Mouse (Mus musculus) urinary bladder, postnatal 36 days (tissue): ENCODE measurements around the gene Pkp1.

Source experiments
- DNase-seq, 2 experiments: peaks; one replicate each; pipeline ENCODE4 v3.0.0; 2022; ENCODE audit warnings: low spot score in 2 of 2, mixed read lengths in 1 of 2

Pkp1 gene

GRCm38 (mm10) chr1:135918644-135919407 is at the start of gene Pkp1:
Pkp1 (minus strand) TSS chr1:135919207.
- peak; percentile 33 to 59 for DNase-seq

GRCm38 (mm10) chr1:135967739-135968138 is 48.7 kb upstream of the Pkp1 start:
- DNase-seq: no peak

GRCm38 (mm10) chr1:135964561-135964960 is 45.6 kb upstream of the Pkp1 start:
- no peak for DNase-seq

GRCm38 (mm10) chr1:135963177-135963576 is 44.2 kb upstream of the Pkp1 start:
- DNase-seq: no peak

GRCm38 (mm10) chr1:135958483-135958882 is 39.5 kb upstream of the Pkp1 start:
- DNase-seq: no peak

GRCm38 (mm10) chr1:135948871-135949270 is 29.9 kb upstream of the Pkp1 start:
- DNase-seq: no peak

GRCm38 (mm10) chr1:135946247-135946646 is 27.2 kb upstream of the Pkp1 start:
- DNase-seq: no peak

GRCm38 (mm10) chr1:135945711-135946110 is 26.7 kb upstream of the Pkp1 start:
- DNase-seq: peak; percentile 22 to 24

- DNase-seq: peak; percentile 68 to 74
Measured at GRCm38 (mm10) chr1:135944526-135945259, 25.7 kb upstream of the Pkp1 start.

GRCm38 (mm10) chr1:135943713-135944112 is 24.7 kb upstream of the Pkp1 start:
- no peak for DNase-seq

- no peak for DNase-seq
Measured at GRCm38 (mm10) chr1:135942116-135942515, 23.1 kb upstream of the Pkp1 start.

- no peak for DNase-seq
Measured at GRCm38 (mm10) chr1:135941259-135942006, 22.4 kb upstream of the Pkp1 start.

- no peak for DNase-seq
Measured at GRCm38 (mm10) chr1:135936091-135936490, 17.1 kb upstream of the Pkp1 start.

- no peak for DNase-seq
Measured at GRCm38 (mm10) chr1:135933704-135934293, 14.8 kb upstream of the Pkp1 start.

- DNase-seq: no peak
Measured at GRCm38 (mm10) chr1:135929876-135930275, 10.9 kb upstream of the Pkp1 start.

GRCm38 (mm10) chr1:135925848-135926247 is 6.8 kb upstream of the Pkp1 start:
- peak in 1 of 2 experiments; percentile 24 for DNase-seq

- DNase-seq: no peak
Measured at GRCm38 (mm10) chr1:135924377-135924994, 5.5 kb upstream of the Pkp1 start.

GRCm38 (mm10) chr1:135923229-135923628 is 4.2 kb upstream of the Pkp1 start:
- no peak for DNase-seq

GRCm38 (mm10) chr1:135917206-135917605 is 1.8 kb downstream of the Pkp1 start:
- DNase-seq: no peak

- no peak for DNase-seq
Measured at GRCm38 (mm10) chr1:135916486-135917058, 2.4 kb downstream of the Pkp1 start.

GRCm38 (mm10) chr1:135913657-135914056 is 5.3 kb downstream of the Pkp1 start:
- DNase-seq: no peak
